Mouse (Mus musculus) liver, postnatal 0 days (tissue): ENCODE measurements at regions not wholly inside any gene's neighbourhood (a gene's known extent, or its start where the extent isn't known, plus 50 kb on each side); places are given as distances from the start of the nearest gene placed in this dataset.

ENCODE experiments used
- CTCF ChIP-seq: sonication (generic); IDR thresholded peaks from 2 replicates; pipeline ENCODE4 v1.5.1; 2016; ENCODE audit warnings: antibody characterized with exemption, low read depth
- EP300 ChIP-seq: IDR thresholded peaks from 2 replicates; pipeline ENCODE4 v1.6.1; 2016; ENCODE audit warnings: antibody characterized with exemption, low read depth, mild to moderate bottlenecking

- TF ChIP-seq EP300 = no peak
- TF ChIP-seq CTCF = no peak
Measured at GRCm38 (mm10) chr4:54373606-54374005, 547.8 kb downstream of the Tmem38b start.
